Mouse (Mus musculus) ES-Bruce4 (cell line): ENCODE results near the gene Irf2bp2. TPM values are rescaled to one million over a fixed set of nuclear protein-coding genes. Genes with fewer than 3 reads are reported as not detected.

ENCODE experiments used
- H3K27ac ChIP-seq: 2 replicates; pipeline ENCODE4 v1.5.1; 2012; ENCODE audit warnings: low read length, inconsistent platforms; ENCODE audit not compliant: insufficient read depth
- H3K27me3 ChIP-seq: 2 replicates; pipeline ENCODE4 v1.6.1; 2012; ENCODE audit warnings: mild to moderate bottlenecking, low read length, inconsistent platforms; ENCODE audit not compliant: control insufficient read depth, poor library complexity, insufficient read depth, severe bottlenecking
- H3K36me3 ChIP-seq: 2 replicates; pipeline ENCODE4 v1.6.1; 2012; ENCODE audit warnings: inconsistent platforms, mild to moderate bottlenecking, low read length, moderate library complexity; ENCODE audit not compliant: control insufficient read depth, poor library complexity, insufficient read depth, severe bottlenecking
- H3K4me1 ChIP-seq: one replicate; pipeline ENCODE4 v1.8.1; 2011; ENCODE audit warnings: low read length; ENCODE audit not compliant: control insufficient read depth, insufficient read depth
- H3K4me3 ChIP-seq: 2 replicates; pipeline ENCODE4 v1.5.1; 2011; ENCODE audit warnings: low read depth, mild to moderate bottlenecking, low read length
- H3K9ac ChIP-seq: 2 replicates; pipeline ENCODE4 v1.6.1; 2012; ENCODE audit warnings: low read depth, mild to moderate bottlenecking, inconsistent platforms; ENCODE audit not compliant: poor library complexity, severe bottlenecking
- H3K9me3 ChIP-seq: replicated peaks from 2 replicates; pipeline ENCODE4 v1.6.1; 2012; ENCODE audit warnings: mild to moderate bottlenecking, low read length, inconsistent platforms; ENCODE audit not compliant: control insufficient read depth, poor library complexity, insufficient read depth, severe bottlenecking
- CTCF ChIP-seq: IDR thresholded peaks from one replicate; pipeline ENCODE4 v1.8.1; 2011; ENCODE audit warnings: low read depth, low read length
- EP300 ChIP-seq: IDR thresholded peaks from 2 replicates; pipeline ENCODE4 v1.6.1; 2011; ENCODE audit warnings: low read depth, low read length; ENCODE audit not compliant: insufficient read depth
- POLR2A ChIP-seq: IDR thresholded peaks from one replicate; pipeline ENCODE4 v1.8.1; 2011; ENCODE audit warnings: low read length; ENCODE audit not compliant: insufficient read depth
- polyA plus RNA-seq: library from polyadenylated mRNA; stranded (reverse); fragments of >200 nt; gene quantifications from 2 replicates; pipeline ENCODE4 v1.2.4, GENCODE M21; 2011; ENCODE audit warnings: low read depth; ENCODE audit not compliant: missing spikeins, insufficient read depth, insufficient read length

Gene Irf2bp2
- polyA plus RNA-seq, 1 experiment, result 39.6 TPM

DNA sequence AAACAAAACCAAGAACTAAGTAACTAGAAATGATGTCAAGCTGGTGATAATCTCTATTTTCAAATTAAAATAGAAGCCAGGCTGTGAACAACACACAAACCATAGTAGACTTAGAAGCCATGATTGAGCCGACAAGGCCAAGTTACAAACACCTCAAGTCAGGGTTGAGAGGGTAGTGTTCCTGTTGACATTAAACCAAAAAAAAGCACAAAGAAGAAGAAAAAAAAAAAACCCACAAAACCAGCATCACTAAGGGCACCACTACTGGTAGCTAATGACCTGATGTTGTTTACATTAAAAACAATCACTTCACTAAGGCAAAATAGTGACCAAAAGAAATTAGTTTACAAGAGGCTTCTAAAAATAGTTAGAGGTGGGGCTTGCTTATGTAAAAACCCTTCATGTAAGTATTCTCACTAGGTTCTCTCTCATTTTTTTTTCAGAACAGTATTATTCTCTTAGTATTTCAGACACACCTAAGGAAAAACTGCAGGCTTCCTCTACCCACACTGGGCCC lies 4.2 kb downstream of the Irf2bp2 start:
- H3K4me3 ChIP-seq, result peak overlapping the region; percentile 27
- no peaks in the 10 kb centered on the region for H3K4me1 ChIP-seq
- no peaks in the 10 kb centered on the region for H3K9me3 ChIP-seq
- TF ChIP-seq POLR2A (no peak), EP300 (no peak), CTCF (no peak)
- peaks cover 39% of the 10 kb centered on the region for H3K36me3 ChIP-seq
- H3K27ac ChIP-seq, result no peak overlapping the region
- H3K9ac ChIP-seq, result no peak overlapping the region
- no peaks in the 10 kb centered on the region for H3K27me3 ChIP-seq

DNA sequence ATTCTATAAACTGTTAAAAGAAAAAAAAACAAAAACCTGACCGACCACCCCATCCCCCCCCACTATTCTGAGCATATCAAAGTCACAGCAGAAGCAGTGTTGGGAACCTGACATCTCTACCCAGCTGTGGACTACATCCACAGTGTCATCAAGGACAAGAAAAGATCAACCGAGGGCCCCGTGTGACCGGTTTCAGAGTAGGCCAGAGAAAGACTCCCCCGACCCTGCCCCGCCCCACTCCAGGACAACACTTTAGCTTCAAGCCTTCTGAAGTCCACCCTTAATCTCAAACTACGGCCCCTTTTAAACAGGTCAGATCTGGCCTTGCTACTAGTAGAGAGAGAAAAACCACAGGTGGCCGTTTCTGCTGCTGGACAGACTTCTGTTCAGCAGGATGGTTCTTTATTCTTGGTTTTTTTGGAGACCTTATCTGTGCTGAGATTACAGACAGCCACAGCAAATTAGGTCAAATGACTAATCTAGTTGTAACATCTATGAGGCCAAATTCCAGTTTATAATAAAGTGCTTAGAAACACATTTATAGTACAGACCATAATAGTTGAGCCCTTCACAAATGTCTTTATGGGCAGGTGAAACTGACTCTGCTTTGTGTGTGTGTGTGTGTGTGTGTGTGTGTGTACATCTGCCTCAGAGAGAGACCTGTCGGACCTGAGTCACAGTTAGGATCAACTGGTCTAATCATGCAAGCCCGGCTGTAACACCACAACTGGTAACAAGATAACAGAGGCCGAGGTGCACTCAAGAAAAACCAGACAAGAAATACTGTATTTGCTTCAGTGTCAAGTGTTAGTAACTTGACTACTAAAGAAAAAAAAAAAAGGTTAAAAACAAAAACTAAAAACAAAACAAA lies 4.9 kb downstream of the Irf2bp2 start:
- no peak for TF ChIP-seq POLR2A
- no peak for TF ChIP-seq CTCF
- no peak for TF ChIP-seq EP300
- Histone ChIP-seq H3K27ac (no peak overlapping the region), H3K27me3 (no peaks in the 10 kb centered on the region), H3K36me3 (peaks cover 39% of the 10 kb centered on the region), H3K9me3 (no peaks in the 10 kb centered on the region), H3K4me1 (no peaks in the 10 kb centered on the region), H3K4me3 (peak overlapping the region; percentile 17), H3K9ac (0 out of 2 replicates have a peak overlapping the region, but pooled peaks have one; percentile 20)

DNA sequence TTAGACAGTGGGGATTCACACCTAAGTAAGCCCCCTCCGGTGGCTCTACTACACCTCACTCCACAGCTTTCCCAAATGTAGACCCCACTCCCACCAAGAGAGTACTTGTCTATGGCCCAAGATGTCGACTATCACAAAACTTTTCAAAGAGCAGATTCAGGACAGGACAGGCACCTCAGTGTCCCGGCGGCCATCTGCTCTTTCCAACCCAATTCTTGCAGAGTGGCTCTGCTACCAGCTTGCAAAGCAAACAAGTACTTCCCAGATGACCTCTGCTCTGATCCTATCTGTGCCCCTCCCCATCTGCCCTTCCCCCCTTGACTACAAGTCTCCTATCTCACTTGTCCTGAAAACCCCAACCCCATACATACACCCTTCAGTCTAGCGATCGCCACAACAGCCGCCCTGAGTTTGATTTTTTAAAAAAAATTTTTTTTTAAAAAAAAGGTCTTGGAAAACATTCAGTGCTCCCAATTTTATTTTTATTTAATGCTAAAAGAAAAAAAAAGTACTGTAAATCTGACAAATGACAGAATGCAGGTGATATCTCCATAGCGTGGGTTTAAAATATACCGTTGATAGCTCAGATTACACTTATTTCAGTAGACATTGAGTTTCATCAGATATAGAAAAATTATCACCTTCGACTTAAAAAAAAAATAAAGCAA lies 5.8 kb downstream of the Irf2bp2 start:
- Histone ChIP-seq H3K36me3 (peaks cover 39% of the 10 kb centered on the region), H3K9me3 (no peaks in the 10 kb centered on the region), H3K27ac (no peak overlapping the region), H3K4me1 (no peaks in the 10 kb centered on the region), H3K9ac (peak overlapping the region; percentile 5; the same call in 1 of the 2 replicates), H3K4me3 (0 out of 2 replicates have a peak overlapping the region, but pooled peaks have one; percentile 7), H3K27me3 (no peaks in the 10 kb centered on the region)
- TF ChIP-seq EP300 (no peak), CTCF (no peak), POLR2A (no peak)

DNA sequence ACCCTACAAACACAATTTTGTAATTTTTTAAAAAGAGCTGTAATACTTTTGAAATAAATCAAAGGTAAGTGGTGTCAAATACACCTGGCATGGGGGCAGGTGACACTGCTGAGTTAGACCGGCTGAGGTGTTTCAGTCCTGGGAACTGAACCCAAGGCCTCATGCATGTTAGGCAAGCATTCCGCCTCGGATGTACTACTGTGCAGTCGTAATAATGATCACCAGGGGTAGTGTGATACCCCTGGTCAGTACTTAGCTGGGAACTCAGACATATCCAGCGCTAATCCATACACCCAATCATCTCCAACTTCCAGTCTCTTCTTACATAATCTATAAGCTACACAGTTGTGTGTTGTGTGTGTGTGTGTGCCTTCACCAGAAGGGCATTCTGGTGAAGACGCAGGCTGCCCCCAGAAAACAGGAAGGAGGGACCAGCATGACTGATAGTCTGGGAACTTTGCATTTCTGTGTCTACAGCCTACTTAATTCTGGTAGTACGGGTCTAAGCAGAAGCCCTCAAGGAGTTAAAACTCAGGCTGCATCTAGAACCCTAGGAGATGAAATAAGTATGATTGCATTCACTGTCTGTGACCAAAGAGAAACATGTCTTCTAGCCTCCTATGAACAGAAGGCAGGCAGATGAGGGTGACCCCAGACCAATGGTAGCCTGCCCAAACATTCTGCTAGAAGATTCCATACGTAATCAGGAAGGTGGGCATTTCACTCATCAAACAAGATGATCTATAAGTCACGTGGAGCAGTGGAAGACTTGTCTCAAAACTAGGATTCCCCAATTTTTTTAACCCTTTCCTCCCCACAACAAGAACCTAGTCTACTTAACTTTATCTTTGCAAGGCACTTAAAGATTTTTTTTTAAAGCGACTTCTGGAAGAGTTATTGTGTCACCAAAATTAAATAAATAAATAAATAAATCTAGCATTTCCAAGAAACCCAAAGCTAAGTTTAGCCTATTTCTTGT lies 6.9 kb downstream of the Irf2bp2 start:
- no peaks in the 10 kb centered on the region for H3K9me3 ChIP-seq
- H3K4me3 ChIP-seq, result no peak overlapping the region
- TF ChIP-seq POLR2A (no peak), CTCF (no peak), EP300 (no peak)
- no peak overlapping the region for H3K9ac ChIP-seq
- no peaks in the 10 kb centered on the region for H3K27me3 ChIP-seq
- H3K27ac ChIP-seq, result no peak overlapping the region
- H3K4me1 ChIP-seq, result no peaks in the 10 kb centered on the region
- peaks cover 39% of the 10 kb centered on the region for H3K36me3 ChIP-seq

DNA sequence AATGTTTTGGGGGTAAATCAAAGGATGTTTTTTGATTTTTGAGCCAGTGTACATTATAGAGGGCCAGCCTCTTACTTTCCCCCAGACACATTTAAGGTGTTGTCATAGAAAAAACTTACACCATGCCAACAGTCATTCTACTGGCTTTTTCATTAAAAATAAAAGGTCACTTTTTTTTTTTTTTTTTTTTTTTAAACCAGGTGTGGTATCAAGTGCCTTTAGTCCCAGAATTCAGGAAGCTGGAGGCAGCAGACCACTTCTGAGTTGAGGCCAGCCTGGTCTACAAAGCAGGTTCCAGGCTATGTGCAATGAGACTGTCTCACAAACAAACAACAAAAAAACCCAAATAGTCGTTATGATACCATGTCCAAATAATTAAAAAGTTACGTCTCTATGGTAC lies 7.7 kb downstream of the Irf2bp2 start:
- H3K9ac ChIP-seq, result no peak overlapping the region
- TF ChIP-seq POLR2A (no peak), EP300 (no peak), CTCF (no peak)
- H3K9me3 ChIP-seq, result no peaks in the 10 kb centered on the region
- H3K27ac ChIP-seq, result no peak overlapping the region
- peaks cover 33% of the 10 kb centered on the region for H3K36me3 ChIP-seq
- no peak overlapping the region for H3K4me3 ChIP-seq
- no peaks in the 10 kb centered on the region for H3K4me1 ChIP-seq
- no peaks in the 10 kb centered on the region for H3K27me3 ChIP-seq
